Mouse (Mus musculus): ENCODE data around the gene Nphp4.
"Not testable (repeated sequence)": the region's sequence is repeated elsewhere in the genome, so short reads cannot be mapped to it uniquely, and the experiment has no call there.

Nphp4 gene

DNA sequence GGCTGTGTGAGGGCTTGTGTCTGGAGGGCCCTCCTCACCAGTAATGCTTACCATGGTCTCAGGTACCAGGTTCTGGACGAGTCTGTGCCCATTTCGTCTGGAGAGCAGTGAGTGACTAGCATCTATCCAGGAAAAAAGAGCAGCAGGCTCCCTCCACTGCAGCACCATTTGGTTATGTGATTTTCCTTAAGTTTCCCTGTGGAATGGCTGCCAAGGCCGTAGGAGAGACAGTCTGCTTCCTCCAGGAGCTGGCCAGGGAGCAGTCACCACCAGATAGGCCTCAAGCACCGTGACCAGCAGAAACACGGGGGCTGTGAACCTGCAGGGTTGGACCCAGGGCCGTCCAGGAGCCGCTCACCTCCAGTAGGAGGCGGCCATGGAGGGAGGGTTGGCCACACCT, 3.9 kb downstream of the Nphp4 start:
- DNase-seq: no peak

DNA sequence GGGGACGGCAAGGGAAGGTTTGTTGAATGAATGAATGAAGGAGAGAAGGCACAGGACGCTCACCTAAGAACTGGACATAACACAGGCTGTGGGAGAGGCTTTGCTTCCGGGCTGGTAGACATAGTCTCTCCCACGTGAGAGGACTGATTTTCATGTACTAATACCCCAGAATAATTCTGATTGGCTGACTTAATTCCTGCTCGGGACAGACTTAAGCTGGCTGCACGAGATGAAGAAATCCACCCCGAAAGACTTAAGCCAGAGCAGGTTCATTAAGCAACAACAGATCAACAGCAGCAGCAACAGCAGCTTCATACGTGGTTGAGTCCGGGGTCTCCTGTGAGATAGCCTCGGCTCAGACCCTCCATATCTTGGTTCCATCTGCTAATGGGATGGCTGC, 11.5 kb downstream of the Nphp4 start:
- DNase-seq: no peak

- no peak for DNase-seq
Observed at GRCm38 (mm10) chr4:152490311-152490710, 13.8 kb downstream of the Nphp4 start.

- DNase-seq: peak; percentile 90
Observed at GRCm38 (mm10) chr4:152491250-152491899, 14.9 kb downstream of the Nphp4 start.

DNA sequence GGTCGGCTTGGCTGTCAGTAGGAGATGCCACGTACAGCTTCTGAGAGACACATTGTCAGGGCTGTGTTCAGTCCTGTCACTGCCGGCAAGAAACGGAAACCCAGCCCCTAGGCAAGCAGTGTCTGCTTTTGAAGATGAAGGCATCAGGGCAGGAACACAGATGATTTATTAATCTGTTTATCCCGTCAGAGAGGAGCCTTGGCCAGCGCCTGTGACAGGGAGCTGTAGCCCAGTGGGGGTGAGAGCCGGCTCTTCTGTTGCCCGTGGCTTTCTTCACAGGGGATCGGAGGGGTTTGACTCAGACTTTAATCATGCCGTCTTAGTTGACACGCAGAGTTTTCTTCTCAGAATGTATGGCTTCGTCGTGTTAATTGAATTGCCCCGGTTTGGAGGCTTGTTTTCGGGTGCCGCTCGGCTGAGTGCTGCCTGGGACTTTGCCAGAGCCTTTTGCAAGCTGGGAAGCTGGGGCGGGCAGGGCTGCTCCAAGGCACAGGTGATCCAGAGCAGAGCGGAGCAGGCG, 17.9 kb downstream of the Nphp4 start:
- DNase-seq: peak; percentile 53 to 54

GRCm38 (mm10) chr4:152512221-152512925, 35.9 kb downstream of the Nphp4 start:
- DNase-seq: no peak

- DNase-seq: no peak
Observed at GRCm38 (mm10) chr4:152514884-152515283, 38.4 kb downstream of the Nphp4 start.

DNA sequence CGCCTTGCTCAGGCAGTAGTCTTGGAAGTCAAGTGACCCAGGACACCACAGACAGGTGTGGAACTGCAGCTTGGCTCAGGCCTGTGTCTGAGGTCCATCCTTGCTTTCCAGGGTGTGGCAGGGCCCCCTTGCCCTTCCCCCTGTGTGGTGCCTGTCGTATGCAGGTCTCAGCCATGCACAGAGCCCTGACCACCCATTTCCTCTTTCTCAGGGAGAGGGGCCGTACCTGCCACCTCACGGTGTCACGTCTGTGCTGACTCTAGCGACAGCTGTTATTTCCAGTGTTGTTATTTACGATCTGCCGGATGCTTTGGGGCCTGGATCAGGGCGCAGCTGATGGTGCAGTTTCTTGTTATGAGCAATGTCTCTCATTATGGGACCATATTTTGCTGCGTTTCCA, 42.6 kb downstream of the Nphp4 start:
- no peak for DNase-seq

DNA sequence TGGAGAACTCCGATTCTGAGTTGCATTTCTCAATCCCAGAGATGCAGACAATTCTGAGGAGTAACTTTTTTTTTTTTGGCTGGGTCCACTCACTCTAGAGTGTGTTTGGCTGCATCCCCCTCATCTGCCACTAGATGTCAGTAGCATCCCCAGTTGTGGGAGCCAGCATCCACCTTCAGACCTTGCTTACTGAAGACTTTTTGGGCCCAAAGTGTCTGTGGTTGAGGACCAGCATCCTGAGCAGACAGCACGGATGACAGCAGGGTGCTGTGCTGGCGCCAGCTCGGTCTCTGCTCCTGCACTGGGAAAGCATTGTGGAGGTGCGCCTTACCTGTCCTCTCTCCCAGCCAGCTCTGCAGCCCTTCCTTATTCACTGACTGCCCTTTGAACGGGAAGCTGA, 43.6 kb downstream of the Nphp4 start:
- DNase-seq: peak; percentile 91 to 92

GRCm38 (mm10) chr4:152532872-152533271, 56.4 kb downstream of the Nphp4 start:
- no peak for DNase-seq

- DNase-seq: no peak
Observed at GRCm38 (mm10) chr4:152539756-152540155, 63.2 kb downstream of the Nphp4 start.

- DNase-seq: no peak
Observed at GRCm38 (mm10) chr4:152541172-152541571, 64.7 kb downstream of the Nphp4 start.

DNA sequence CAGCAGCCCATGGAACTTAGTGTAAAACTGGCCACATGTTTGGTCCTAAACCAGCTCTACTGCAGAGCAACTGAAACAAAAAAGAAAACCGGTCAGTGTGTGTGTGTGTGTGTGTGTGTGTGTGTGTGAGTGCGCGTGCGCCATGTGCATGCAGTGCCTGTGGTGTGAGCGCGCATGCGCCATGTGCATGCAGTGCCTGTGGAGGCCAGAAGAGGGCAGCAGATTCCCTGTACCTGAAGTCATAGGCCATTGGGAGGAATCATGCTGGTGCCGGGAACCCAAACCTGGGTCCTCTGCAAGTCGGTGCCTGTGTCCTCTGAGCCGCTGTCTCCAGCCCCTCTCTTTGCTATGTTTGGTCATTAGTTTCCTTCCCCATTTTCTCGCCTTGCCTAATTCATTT, 65.9 kb downstream of the Nphp4 start:
- no peak for DNase-seq

DNA sequence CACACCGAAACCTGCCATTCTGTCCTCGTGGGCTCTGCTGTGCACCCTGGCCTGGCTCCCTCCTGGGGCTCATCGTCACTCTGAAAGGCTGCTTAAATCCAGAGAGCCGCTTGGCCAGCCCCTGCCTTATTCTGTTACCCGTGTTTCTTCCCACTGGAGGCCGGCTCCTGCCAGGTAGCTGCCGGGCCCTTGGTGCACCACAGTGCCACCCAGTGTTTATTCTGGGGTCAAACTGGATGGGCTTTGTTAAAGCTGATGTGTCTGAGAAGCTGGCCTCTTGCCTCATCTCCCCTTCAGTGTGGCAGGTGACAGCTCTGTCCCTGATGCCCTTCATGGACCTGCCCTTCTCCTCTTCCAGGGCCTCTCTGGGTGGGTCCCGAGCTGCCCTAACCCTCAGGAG, 70.0 kb downstream of the Nphp4 start:
- DNase-seq: peak in 1 of 2 experiments; percentile 36

- DNase-seq: no peak
Observed at GRCm38 (mm10) chr4:152547886-152548663, 71.6 kb downstream of the Nphp4 start.

DNA sequence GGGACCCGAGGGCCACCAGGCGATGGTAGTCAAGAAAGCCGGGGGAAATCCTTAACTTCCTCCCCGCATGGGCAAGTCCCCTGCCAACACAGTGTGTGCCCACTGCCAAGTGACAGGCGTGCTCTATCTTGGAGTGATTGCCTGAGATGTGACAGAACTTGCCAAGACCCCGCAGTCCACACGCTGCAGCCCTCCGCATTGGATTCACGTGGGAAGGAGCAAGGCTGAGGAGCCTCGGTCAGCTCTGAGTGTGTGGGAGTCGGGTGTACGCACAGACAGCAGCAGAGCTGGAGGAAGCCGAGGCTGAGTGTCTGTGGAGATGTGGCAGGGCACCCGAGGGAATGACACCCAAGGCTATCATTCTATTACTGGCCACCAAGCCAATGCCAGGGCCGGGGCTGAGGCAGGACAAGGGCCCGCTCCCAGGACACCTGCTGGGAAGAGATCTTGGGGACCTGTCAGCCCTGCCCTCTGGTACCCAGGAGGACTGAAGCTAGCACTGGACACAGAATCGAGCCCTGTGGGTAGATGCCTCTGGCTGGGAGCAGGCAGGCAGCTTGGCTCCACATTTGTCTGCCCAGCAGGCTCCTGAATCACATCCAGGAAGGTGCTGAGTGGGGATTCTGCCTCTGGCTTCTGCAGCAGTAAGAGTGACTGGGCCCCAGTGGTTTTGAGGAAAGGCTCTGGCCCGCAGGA, 73.1 kb downstream of the Nphp4 start:
- peak; percentile 29 to 30 for DNase-seq

DNA sequence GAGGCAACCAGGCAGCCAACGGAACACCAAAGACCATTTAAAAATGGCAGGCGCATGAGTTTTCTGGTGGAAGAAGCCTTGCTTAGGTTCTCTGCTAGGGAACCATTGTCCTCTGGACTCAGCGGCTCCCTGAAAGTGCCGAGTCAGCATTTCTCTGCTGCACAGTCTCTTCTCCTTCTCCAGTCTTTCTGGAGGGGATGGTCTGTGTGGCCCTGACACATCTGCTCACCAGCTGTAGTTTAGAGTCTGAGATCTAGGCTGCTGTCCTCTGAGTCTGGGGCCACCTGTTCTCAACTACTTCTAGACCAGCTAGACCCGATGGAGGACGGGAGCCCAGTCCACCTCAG, 73.7 kb downstream of the Nphp4 start:
- no peak for DNase-seq

- peak; percentile 53 to 59 for DNase-seq
Observed at GRCm38 (mm10) chr4:152553582-152554285, 77.2 kb downstream of the Nphp4 start.

DNA sequence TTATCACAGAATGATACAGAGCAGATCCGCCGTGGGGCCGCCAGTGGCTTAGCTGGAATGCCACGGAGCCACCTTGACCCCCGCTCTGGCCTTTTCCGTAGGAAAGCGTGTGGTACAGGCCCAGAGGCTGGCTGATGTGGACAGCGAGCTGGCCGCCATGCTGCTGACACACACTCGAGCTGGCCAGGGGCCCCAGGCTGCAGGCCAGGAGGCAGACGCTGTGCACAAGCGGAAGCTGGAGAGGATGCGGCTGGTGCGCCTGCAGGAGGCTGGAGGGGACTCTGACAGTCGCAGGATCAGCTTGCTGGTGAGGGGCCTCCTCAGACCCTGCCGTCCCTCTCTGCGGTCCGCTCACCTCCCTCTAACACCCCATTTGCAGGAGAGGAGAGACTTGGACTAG, 77.9 kb downstream of the Nphp4 start:
- no peak for DNase-seq

GRCm38 (mm10) chr4:152555806-152556205, 79.3 kb downstream of the Nphp4 start:
- not testable (repeated sequence) for DNase-seq

- DNase-seq: no peak
Observed at GRCm38 (mm10) chr4:152558246-152558645, 81.7 kb downstream of the Nphp4 start.

DNA sequence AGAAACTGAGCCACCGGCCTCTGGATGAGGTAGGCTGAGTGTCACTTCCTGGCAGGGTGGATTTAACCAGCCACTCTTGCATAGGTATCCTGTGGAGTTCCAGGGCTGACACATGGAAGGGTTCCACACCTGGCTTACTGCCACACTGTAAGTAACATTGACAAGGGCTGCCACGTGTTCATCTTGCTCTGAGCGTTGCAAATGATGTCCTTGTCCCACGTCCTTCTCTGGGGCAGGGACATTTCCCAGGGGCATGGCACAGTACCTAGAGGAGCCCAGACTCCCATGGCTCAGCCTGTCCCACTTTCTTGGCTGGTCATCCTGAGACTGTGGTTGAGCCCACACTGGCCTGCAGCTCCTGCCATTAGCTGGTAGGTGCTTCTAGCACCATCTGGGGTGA, 91.5 kb downstream of the Nphp4 start:
- no peak for DNase-seq

All from cerebellum, postnatal 36 days (tissue).